21 mouse cellular contexts compared by ENCODE assay signal in the genomic region with DNA sequence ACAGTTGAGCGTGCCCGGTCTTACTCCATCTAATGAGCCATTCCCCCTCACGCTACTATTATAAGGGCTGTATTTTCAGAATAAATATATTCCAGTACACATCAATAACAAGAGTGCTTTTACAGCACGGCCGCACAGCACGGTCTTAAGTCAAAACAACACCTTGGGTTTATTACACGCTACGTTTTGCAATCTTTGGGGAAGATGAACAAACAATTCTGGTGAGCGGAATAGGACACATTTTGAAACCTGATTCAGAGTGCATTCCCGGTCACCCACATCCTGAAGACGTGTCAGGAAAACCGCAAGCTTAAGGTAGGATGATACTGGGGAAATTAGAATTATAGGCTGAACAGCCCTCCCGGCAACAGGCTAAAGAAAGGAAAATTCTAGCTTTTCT. TPM values are rescaled to one million over a fixed set of nuclear protein-coding genes. Genes with fewer than 3 reads are reported as not detected.
"Had no signal": no experiment of that assay in that cellular context is flagged by ENCODE, and none has a peak within 500 bp of the region (broad histone marks: within the 10 kb centered on the region; RNA-seq: fewer than 3 reads in every experiment).

No protein-coding gene starts in this region.

- DNase-seq: lung, adult 2 months; lung, postnatal 10 days; lung, postnatal 4 days; midbrain, embryonic 14.5 days; retina, postnatal 1 day; right cerebral cortex, adult 18-20 months; right cerebral cortex, postnatal 25 days; right cerebral cortex, postnatal 4 days; spleen, adult 18-20 months; thymus, adult 18-20 months; thymus, postnatal 14 days; thymus, postnatal 36 days had no signal

- H3K27ac ChIP-seq: midbrain, embryonic 10.5 days; midbrain, embryonic 12.5 days; neural tube, embryonic 13.5 days; neural tube, embryonic 15.5 days had no signal

- H3K4me1 ChIP-seq: midbrain, embryonic 10.5 days; midbrain, embryonic 12.5 days; neural tube, embryonic 13.5 days; neural tube, embryonic 15.5 days had no signal

- H3K9ac ChIP-seq: lung, embryonic 15.5 days; midbrain, embryonic 12.5 days; neural tube, embryonic 13.5 days; neural tube, embryonic 15.5 days had no signal

- H3K9me3 ChIP-seq: lung, embryonic 15.5 days; midbrain, embryonic 10.5 days; midbrain, embryonic 12.5 days; neural tube, embryonic 13.5 days; neural tube, embryonic 15.5 days had no signal

- H3K4me3 ChIP-seq: lung, embryonic 15.5 days; midbrain, embryonic 10.5 days; midbrain, embryonic 12.5 days; myocyte; neural tube, embryonic 13.5 days; neural tube, embryonic 15.5 days had no signal

- ATAC-seq: midbrain, embryonic 16.5 days had no signal

- H3K36me3 ChIP-seq: lung, embryonic 15.5 days; midbrain, embryonic 10.5 days; midbrain, embryonic 12.5 days; neural tube, embryonic 13.5 days; neural tube, embryonic 15.5 days had no signal

- H3K4me2 ChIP-seq: lung, embryonic 15.5 days; midbrain, embryonic 12.5 days; neural tube, embryonic 13.5 days; neural tube, embryonic 15.5 days had no signal

- H3K27me3 ChIP-seq: lung, embryonic 15.5 days; midbrain, embryonic 12.5 days; neural tube, embryonic 13.5 days; neural tube, embryonic 15.5 days had no signal

RNA-seq across cellular contexts. Expression of gene Slc38a4, which starts 11.8 kb away (rescaled TPM):
- total RNA-seq: megakaryocyte, adult 5-6 weeks; megakaryocyte-erythroid progenitor cell, adult 5-6 weeks had no signal
